Mouse (Mus musculus) 3134 (cell line): ENCODE data around the gene Rbm39.
"Not testable (repeated sequence)": the region's sequence is repeated elsewhere in the genome, so short reads cannot be mapped to it uniquely, and the experiment has no call there.

ENCODE experiments used
- DNase-seq: peaks from one replicate; pipeline ENCODE4 v3.0.0-alpha.2; 2011; ENCODE audit warnings: low spot score; ENCODE audit not compliant: insufficient read length; ENCODE audit errors: extremely low read depth

Gene Rbm39

GRCm38 (mm10) chr2:156180824-156181590 is 969 bp upstream of the Rbm39 start:
- no peak for DNase-seq

- no peak for DNase-seq
These were observed 293 bp downstream of the Rbm39 start for GRCm38 (mm10) chr2:156179796-156180093.

GRCm38 (mm10) chr2:156179046-156179795 is 817 bp downstream of the Rbm39 start:
- DNase-seq = peak; percentile 79

GRCm38 (mm10) chr2:156177651-156178050 is 2.4 kb downstream of the Rbm39 start:
- DNase-seq = no peak

- DNase-seq = no peak
These were observed 3.0 kb downstream of the Rbm39 start for GRCm38 (mm10) chr2:156177079-156177478.

GRCm38 (mm10) chr2:156166557-156166956 is 13.5 kb downstream of the Rbm39 start:
- DNase-seq = no peak

GRCm38 (mm10) chr2:156165478-156165877 is 14.6 kb downstream of the Rbm39 start:
- no peak for DNase-seq

GRCm38 (mm10) chr2:156151538-156151937 is 28.5 kb downstream of the Rbm39 start:
- no peak for DNase-seq

GRCm38 (mm10) chr2:156147316-156147915 is 32.6 kb downstream of the Rbm39 start:
- no peak for DNase-seq

- no peak for DNase-seq
These were observed 33.6 kb downstream of the Rbm39 start for GRCm38 (mm10) chr2:156146272-156146989.

- DNase-seq = no peak
These were observed 34.4 kb downstream of the Rbm39 start for GRCm38 (mm10) chr2:156145486-156146130.

- peak; percentile 97 for DNase-seq
These were observed 35.9 kb downstream of the Rbm39 start, which contains the start of the genes Romo1 and Nfs1 for GRCm38 (mm10) chr2:156143953-156144724. Gene Romo1 (plus strand): TSS chr2:156144039. Gene Nfs1 (minus strand): TSS chr2:156144186.

- DNase-seq = no peak
These were observed 36.7 kb downstream of the Rbm39 start for GRCm38 (mm10) chr2:156143367-156143766.

- no peak for DNase-seq
These were observed 37.2 kb downstream of the Rbm39 start for GRCm38 (mm10) chr2:156142820-156143219.

- no peak for DNase-seq
These were observed 44.3 kb downstream of the Rbm39 start for GRCm38 (mm10) chr2:156135695-156136094.

- DNase-seq = no peak
These were observed 45.9 kb downstream of the Rbm39 start for GRCm38 (mm10) chr2:156134161-156134560.

GRCm38 (mm10) chr2:156126992-156127391 is 53.0 kb downstream of the Rbm39 start, which contains the start of gene Gm28036:
Gene Gm28036 (minus strand): TSS chr2:156127092.
- DNase-seq = no peak

- no peak for DNase-seq
These were observed 56.3 kb downstream of the Rbm39 start for GRCm38 (mm10) chr2:156123731-156124130.

GRCm38 (mm10) chr2:156119566-156119965 is 60.5 kb downstream of the Rbm39 start:
- DNase-seq = peak; percentile 72

GRCm38 (mm10) chr2:156112080-156112423 is 68.0 kb downstream of the Rbm39 start:
- not testable (repeated sequence) for DNase-seq
